Mouse (Mus musculus) layer of hippocampus, adult 2 months (tissue): Measurements from ENCODE around the gene Lmln. TPM values are rescaled to one million over a fixed set of nuclear protein-coding genes. Genes with fewer than 3 reads are reported as not detected.
"Not testable (repeated sequence)": the region's sequence is repeated elsewhere in the genome, so short reads cannot be mapped to it uniquely, and the experiment has no call there.

Experiments used
- DNase-seq, 2 experiments: peaks; one replicate each; pipeline ENCODE4 v3.0.0; 2022; ENCODE audit warnings: low spot score in 2 of 2
- H3K27ac ChIP-seq: fragments of 200-600 bp; 2 replicates; pipeline ENCODE4 v1.8.1; 2022
- H3K4me3 ChIP-seq: fragments of 200-600 bp; 2 replicates; pipeline ENCODE4 v1.8.1; 2022; ENCODE audit warnings: mild to moderate bottlenecking
- CTCF ChIP-seq: fragments of 200-600 bp; conservative IDR thresholded peaks from 2 replicates; pipeline ENCODE4 v1.8.1; 2022; ENCODE audit warnings: antibody characterized with exemption, mild to moderate bottlenecking, moderate library complexity
- microRNA-seq, 2 experiments: library from miRNA; unstranded; fragments of <30 nt; microRNA quantifications; one replicate each; pipeline ENCODE4 v1.2.0; 2021
- total RNA-seq, 2 experiments: library from RNA; stranded (reverse); gene quantifications; 2 replicates each; pipeline ENCODE4 v1.2.3; 2021

Gene Lmln
- total RNA-seq, 2 experiments from 2014 or later, result 11.5 to 16.8 TPM

GRCm38 (mm10) chr16:33158006-33158405 lies 95.7 kb downstream of the Lmln start:
- no peak overlapping the region for H3K4me3 ChIP-seq
- peak overlapping the region; percentile 55; the same call in 1 of the 2 replicates for H3K27ac ChIP-seq
- TF ChIP-seq CTCF, result no peak
- DNase-seq, result no peak

GRCm38 (mm10) chr16:33158590-33159071 lies 96.3 kb downstream of the Lmln start:
- Histone ChIP-seq H3K27ac (peak overlapping the region; percentile 59; the same call in 1 of the 2 replicates), H3K4me3 (no peak overlapping the region)
- TF ChIP-seq CTCF, result no peak
- no peak for DNase-seq

GRCm38 (mm10) chr16:33159363-33159762 lies 97.0 kb downstream of the Lmln start:
- no peak for TF ChIP-seq CTCF
- Histone ChIP-seq H3K27ac (peak overlapping the region; percentile 59; the same call in 1 of the 2 replicates), H3K4me3 (no peak overlapping the region)
- no peak for DNase-seq

- Histone ChIP-seq H3K27ac (no peak overlapping the region), H3K4me3 (no peak overlapping the region)
- no peak for DNase-seq
- TF ChIP-seq CTCF, result no peak
These were observed 101.2 kb downstream of the Lmln start for GRCm38 (mm10) chr16:33163330-33164090.

GRCm38 (mm10) chr16:33166284-33166683 lies 104.0 kb downstream of the Lmln start:
- peak; percentile 72 for TF ChIP-seq CTCF
- DNase-seq, H3K27ac ChIP-seq, H3K4me3 ChIP-seq: not testable (repeated sequence)

- no peak for DNase-seq
- no peak overlapping the region for H3K27ac ChIP-seq
- peak; percentile 66 for TF ChIP-seq CTCF
- H3K4me3 ChIP-seq, result no peak overlapping the region
These were observed 105.2 kb downstream of the Lmln start for GRCm38 (mm10) chr16:33167537-33167936.

- Histone ChIP-seq H3K27ac (no peak overlapping the region), H3K4me3 (no peak overlapping the region)
- TF ChIP-seq CTCF, result no peak
- no peak for DNase-seq
These were observed 107.2 kb downstream of the Lmln start for GRCm38 (mm10) chr16:33169471-33170034.

- H3K27ac ChIP-seq, result no peak overlapping the region
- no peak for TF ChIP-seq CTCF
- no peak for DNase-seq
- H3K4me3 ChIP-seq, result no peak overlapping the region
These were observed 108.6 kb downstream of the Lmln start for GRCm38 (mm10) chr16:33170716-33171587.

GRCm38 (mm10) chr16:33171800-33172199 lies 109.5 kb downstream of the Lmln start:
- Histone ChIP-seq H3K27ac (no peak overlapping the region), H3K4me3 (no peak overlapping the region)
- no peak for TF ChIP-seq CTCF
- DNase-seq, result no peak

- Histone ChIP-seq H3K4me3 (no peak overlapping the region), H3K27ac (no peak overlapping the region)
- DNase-seq, result no peak
- TF ChIP-seq CTCF, result no peak
These were observed 110.8 kb downstream of the Lmln start for GRCm38 (mm10) chr16:33173151-33173550.

- DNase-seq, result no peak
- TF ChIP-seq CTCF, result no peak
- no peak overlapping the region for H3K4me3 ChIP-seq
- H3K27ac ChIP-seq, result no peak overlapping the region
These were observed 112.4 kb downstream of the Lmln start for GRCm38 (mm10) chr16:33174695-33175094.

- not testable (repeated sequence) for DNase-seq, H3K4me3 ChIP-seq, H3K27ac ChIP-seq
These were observed 114.5 kb downstream of the Lmln start for GRCm38 (mm10) chr16:33176831-33177230.

Small RNA genes within 50 kb of the gene (microRNA-seq; reads per million reads assigned to microRNA genes)
- gene Gm22231 (0 reads per million in 2 experiments), gene Mir1947 (3.5 to 7.9 reads per million in 2 experiments)

Other genes starting within 250 kb of the Lmln start
- 100 to 1,000 TPM; 110 TPM for gene Fyttd1, start 185.0 kb upstream of the Lmln start, total RNA-seq
- 10 to 100 TPM; 59.2 to 59.3 TPM for gene Rubcn, start 184.8 kb upstream of the Lmln start, total RNA-seq
- 10 to 100 TPM; 41.0 to 48.2 TPM for gene Lrch3, start 148.4 kb upstream of the Lmln start, total RNA-seq
- 1 to 10 TPM; 4.8 to 5.4 TPM for gene Iqcg, start 6.3 kb upstream of the Lmln start, total RNA-seq
- gene Rpl35a, start 6.1 kb upstream of the Lmln start, total RNA-seq, result 100 to 1,000 TPM; 323 to 325 TPM
- gene Osbpl11, start 122.5 kb downstream of the Lmln start, total RNA-seq, result 10 to 100 TPM; 18.2 to 18.3 TPM
- gene Snx4, start 188.9 kb downstream of the Lmln start, total RNA-seq, result 10 to 100 TPM; 29.8 to 32.8 TPM